Mouse (Mus musculus) midbrain, embryonic 15.5 days (tissue): ENCODE data around the gene Zap70. TPM values are rescaled to one million over a fixed set of nuclear protein-coding genes. Genes with fewer than 3 reads are reported as not detected.

Source experiments
- ATAC-seq: fragments of 200-750 bp; cut with Nextera tagmentation; replicated peaks from 2 replicates; pipeline ENCODE4 v1.8.0; 2017; ENCODE audit warnings: moderate TSS enrichment
- H3K27ac ChIP-seq: fragments of 300-500 bp; sonication (generic); 2 replicates; pipeline ENCODE4 v1.5.1; 2015; ENCODE audit warnings: mild to moderate bottlenecking, inconsistent platforms
- H3K27me3 ChIP-seq: fragments of 300-500 bp; sonication (generic); replicated peaks from 2 replicates; pipeline ENCODE4 v1.6.1; 2015; ENCODE audit warnings: inconsistent platforms
- H3K36me3 ChIP-seq: fragments of 300-500 bp; sonication (generic); replicated peaks from 2 replicates; pipeline ENCODE4 v1.6.1; 2015; ENCODE audit warnings: inconsistent platforms
- H3K4me1 ChIP-seq: fragments of 300-500 bp; sonication (generic); 2 replicates; pipeline ENCODE4 v1.6.1; 2015; ENCODE audit warnings: inconsistent platforms
- H3K4me2 ChIP-seq: fragments of 300-500 bp; sonication (generic); 2 replicates; pipeline ENCODE4 v1.6.1; 2015; ENCODE audit warnings: inconsistent platforms, mild to moderate bottlenecking, moderate library complexity
- H3K4me3 ChIP-seq: fragments of 300-500 bp; sonication (generic); 2 replicates; pipeline ENCODE4 v1.5.1; 2015; ENCODE audit warnings: mild to moderate bottlenecking, inconsistent platforms
- H3K9ac ChIP-seq: fragments of 300-500 bp; sonication (generic); 2 replicates; pipeline ENCODE4 v1.6.1; 2015; ENCODE audit warnings: mild to moderate bottlenecking, inconsistent platforms
- H3K9me3 ChIP-seq: fragments of 300-500 bp; sonication (generic); 2 replicates; pipeline ENCODE4 v1.6.1; 2016; ENCODE audit warnings: inconsistent platforms
- WGBS: fragments of 180-500 bp; shearing (Covaris S2); methylation state at CpG from one replicate; pipeline ENCODE4 v1.1.7; 2015; ENCODE audit warnings: mixed read lengths; 5-methylcytosine and 5-hydroxymethylcytosine counted together
- polyA plus RNA-seq: library from polyadenylated mRNA; unstranded; fragments of >200 nt; fragmentation: Nextera tagmentation; extraction: Ambion mirVana; gene quantifications from 2 replicates; pipeline ENCODE4 v1.2.1, GENCODE M21; 2015

Zap70 gene
- polyA plus RNA-seq, 1 experiment from 2014 or later: 1.8 TPM

- Histone ChIP-seq H3K4me3 (peak overlapping the region; percentile 50), H3K4me1 (peaks cover 13% of the 10 kb centered on the region), H3K4me2 (peak overlapping the region; percentile 93), H3K9ac (peak overlapping the region; percentile 71), H3K36me3 (no peaks in the 10 kb centered on the region), H3K9me3 (no peaks in the 10 kb centered on the region), H3K27ac (peak overlapping the region; percentile 89), H3K27me3 (no peaks in the 10 kb centered on the region)
- ATAC-seq: peak; percentile 89
- WGBS: 4% methylated on average over 20 of the region's 20 CpGs
Measured at GRCm38 (mm10) chr1:36784365-36785134, 23.0 kb downstream of the Zap70 start.

GRCm38 (mm10) chr1:36785238-36785641 is 23.6 kb downstream of the Zap70 start:
- peak; percentile 81 for ATAC-seq
- Histone ChIP-seq H3K4me1 (peaks cover 13% of the 10 kb centered on the region), H3K4me2 (peak overlapping the region; percentile 93), H3K27me3 (no peaks in the 10 kb centered on the region), H3K27ac (peak overlapping the region; percentile 89), H3K9ac (peak overlapping the region; percentile 71), H3K4me3 (peak overlapping the region; percentile 50), H3K36me3 (no peaks in the 10 kb centered on the region), H3K9me3 (no peaks in the 10 kb centered on the region)
- under 1% methylated on average over 16 of the region's 16 CpGs for WGBS

GRCm38 (mm10) chr1:36786377-36786776 is 24.8 kb downstream of the Zap70 start:
- Histone ChIP-seq H3K9me3 (no peaks in the 10 kb centered on the region), H3K36me3 (no peaks in the 10 kb centered on the region), H3K9ac (no peak overlapping the region), H3K4me2 (no peak overlapping the region), H3K27me3 (no peaks in the 10 kb centered on the region), H3K4me1 (peaks cover 13% of the 10 kb centered on the region), H3K27ac (no peak overlapping the region), H3K4me3 (no peak overlapping the region)
- no peak for ATAC-seq
- 93% methylated on average over 7 of the region's 7 CpGs for WGBS

- H3K36me3 ChIP-seq: peaks cover 21% of the 10 kb centered on the region; the same call in 1 of the 2 replicates
- ATAC-seq: no peak
- no peak overlapping the region for H3K4me2 ChIP-seq
- no peak overlapping the region for H3K9ac ChIP-seq
- peaks cover 13% of the 10 kb centered on the region for H3K4me1 ChIP-seq
- no peaks in the 10 kb centered on the region for H3K27me3 ChIP-seq
- 79% methylated on average over 8 of the region's 8 CpGs for WGBS
- H3K27ac ChIP-seq: no peak overlapping the region
- H3K9me3 ChIP-seq: no peaks in the 10 kb centered on the region
- H3K4me3 ChIP-seq: no peak overlapping the region
Measured at GRCm38 (mm10) chr1:36789416-36789815, 27.8 kb downstream of the Zap70 start.

- Histone ChIP-seq H3K4me3 (no peak overlapping the region), H3K27me3 (no peaks in the 10 kb centered on the region), H3K9me3 (no peaks in the 10 kb centered on the region), H3K9ac (no peak overlapping the region), H3K36me3 (peaks cover 72% of the 10 kb centered on the region), H3K4me1 (no peaks in the 10 kb centered on the region), H3K27ac (no peak overlapping the region), H3K4me2 (no peak overlapping the region)
- WGBS: 90% methylated on average over 7 of the region's 7 CpGs
- ATAC-seq: no peak
Measured at GRCm38 (mm10) chr1:36796711-36797110, 35.1 kb downstream of the Zap70 start.

GRCm38 (mm10) chr1:36797481-36797880 is 35.9 kb downstream of the Zap70 start:
- H3K27ac ChIP-seq: no peak overlapping the region
- 78% methylated on average over 10 of the region's 10 CpGs for WGBS
- no peak for ATAC-seq
- H3K9ac ChIP-seq: no peak overlapping the region
- no peak overlapping the region for H3K4me3 ChIP-seq
- no peaks in the 10 kb centered on the region for H3K27me3 ChIP-seq
- H3K9me3 ChIP-seq: no peaks in the 10 kb centered on the region
- no peaks in the 10 kb centered on the region for H3K4me1 ChIP-seq
- no peak overlapping the region for H3K4me2 ChIP-seq
- peaks cover 76% of the 10 kb centered on the region for H3K36me3 ChIP-seq

GRCm38 (mm10) chr1:36800379-36801011 is 38.9 kb downstream of the Zap70 start:
- no peak for ATAC-seq
- no peaks in the 10 kb centered on the region for H3K4me1 ChIP-seq
- WGBS: 93% methylated on average over 3 of the region's 3 CpGs
- peaks cover 68% of the 10 kb centered on the region for H3K36me3 ChIP-seq
- H3K27me3 ChIP-seq: no peaks in the 10 kb centered on the region
- H3K27ac ChIP-seq: no peak overlapping the region
- H3K9ac ChIP-seq: no peak overlapping the region
- H3K4me3 ChIP-seq: no peak overlapping the region
- no peak overlapping the region for H3K4me2 ChIP-seq
- H3K9me3 ChIP-seq: no peaks in the 10 kb centered on the region

GRCm38 (mm10) chr1:36804259-36804658 is 42.7 kb downstream of the Zap70 start:
- H3K9ac ChIP-seq: no peak overlapping the region
- H3K4me3 ChIP-seq: no peak overlapping the region
- H3K27ac ChIP-seq: no peak overlapping the region
- no peaks in the 10 kb centered on the region for H3K27me3 ChIP-seq
- peaks cover 69% of the 10 kb centered on the region for H3K36me3 ChIP-seq
- no peak for ATAC-seq
- WGBS: 80% methylated on average over 9 of the region's 9 CpGs
- H3K4me2 ChIP-seq: no peak overlapping the region
- no peaks in the 10 kb centered on the region for H3K4me1 ChIP-seq
- H3K9me3 ChIP-seq: no peaks in the 10 kb centered on the region

- Histone ChIP-seq H3K4me2 (no peak overlapping the region), H3K9me3 (no peaks in the 10 kb centered on the region), H3K27me3 (no peaks in the 10 kb centered on the region), H3K9ac (no peak overlapping the region), H3K4me3 (no peak overlapping the region), H3K4me1 (no peaks in the 10 kb centered on the region), H3K27ac (no peak overlapping the region), H3K36me3 (peaks cover 69% of the 10 kb centered on the region)
- no peak for ATAC-seq
- 94% methylated on average over 4 of the region's 4 CpGs for WGBS
Measured at GRCm38 (mm10) chr1:36804833-36805232, 43.2 kb downstream of the Zap70 start.

- Histone ChIP-seq H3K36me3 (peaks cover 76% of the 10 kb centered on the region), H3K27ac (no peak overlapping the region), H3K27me3 (no peaks in the 10 kb centered on the region), H3K4me2 (no peak overlapping the region), H3K4me3 (no peak overlapping the region), H3K9ac (no peak overlapping the region), H3K9me3 (no peaks in the 10 kb centered on the region), H3K4me1 (no peaks in the 10 kb centered on the region)
- ATAC-seq: no peak
- WGBS: 97% methylated on average over 7 of the region's 7 CpGs
Measured at GRCm38 (mm10) chr1:36806181-36806905, 44.7 kb downstream of the Zap70 start.

- no peak for ATAC-seq
- Histone ChIP-seq H3K36me3 (peaks cover 76% of the 10 kb centered on the region), H3K4me3 (no peak overlapping the region), H3K9me3 (no peaks in the 10 kb centered on the region), H3K27me3 (no peaks in the 10 kb centered on the region), H3K27ac (no peak overlapping the region), H3K4me1 (no peaks in the 10 kb centered on the region), H3K4me2 (no peak overlapping the region), H3K9ac (no peak overlapping the region)
- WGBS: 88% methylated on average over 1 of the region's 1 CpGs
Measured at GRCm38 (mm10) chr1:36807086-36807485, 45.5 kb downstream of the Zap70 start.

- H3K9ac ChIP-seq: no peak overlapping the region
- WGBS: 95% methylated on average over 14 of the region's 14 CpGs
- ATAC-seq: no peak
- H3K4me2 ChIP-seq: no peak overlapping the region
- H3K9me3 ChIP-seq: no peaks in the 10 kb centered on the region
- no peak overlapping the region for H3K27ac ChIP-seq
- H3K36me3 ChIP-seq: peaks cover 72% of the 10 kb centered on the region
- H3K4me1 ChIP-seq: no peaks in the 10 kb centered on the region
- H3K27me3 ChIP-seq: no peaks in the 10 kb centered on the region
- no peak overlapping the region for H3K4me3 ChIP-seq
Measured at GRCm38 (mm10) chr1:36807782-36808565, 46.4 kb downstream of the Zap70 start.
